Mouse (Mus musculus): Measurements from ENCODE around the gene Orai3. TPM values are rescaled to one million over a fixed set of nuclear protein-coding genes. Genes with fewer than 3 reads are reported as not detected.

Gene Orai3
- polyA plus RNA-seq, 1 experiment from 2014 or later: 8.5 TPM

- H3K9me3 ChIP-seq (ENCODE audit: control insufficient read depth, low read length): no peaks in the 10 kb centered on the region
- DNase-seq (ENCODE audit: low spot score): no peak
- no peak overlapping the region for H3K27ac ChIP-seq (ENCODE audit: low read depth, low read length)
- no peak for ATAC-seq (ENCODE audit: low FRiP score)
- no peak overlapping the region for H3K4me2 ChIP-seq (replicated peaks; ENCODE audit: low read depth, low read length)
- no peaks in the 10 kb centered on the region for H3K27me3 ChIP-seq (ENCODE audit: control insufficient read depth, insufficient read depth, low read length)
- WGBS: 91% methylated on average over 4 of the region's 4 CpGs
- no peak overlapping the region for H3K4me3 ChIP-seq (ENCODE audit: low read depth, low read length)
- H3K4me1 ChIP-seq (replicated peaks; ENCODE audit: control insufficient read depth, insufficient read depth, low read length): no peaks in the 10 kb centered on the region
- no peak overlapping the region for H3K9ac ChIP-seq (ENCODE audit: low read depth, low read length)
- no peaks in the 10 kb centered on the region for H3K36me3 ChIP-seq (ENCODE audit: control insufficient read depth, insufficient read depth, low read length)
Measured at GRCm38 (mm10) chr7:127811240-127811639, 41.6 kb downstream of the Orai3 start.

- 86% methylated on average over 3 of the region's 3 CpGs for WGBS
- Histone ChIP-seq H3K4me1 (replicated peaks; ENCODE audit: control insufficient read depth, insufficient read depth, low read length) (no peaks in the 10 kb centered on the region), H3K27me3 (ENCODE audit: control insufficient read depth, insufficient read depth, low read length) (no peaks in the 10 kb centered on the region), H3K4me3 (ENCODE audit: low read depth, low read length) (no peak overlapping the region), H3K9ac (ENCODE audit: low read depth, low read length) (no peak overlapping the region), H3K4me2 (replicated peaks; ENCODE audit: low read depth, low read length) (no peak overlapping the region), H3K27ac (ENCODE audit: low read depth, low read length) (no peak overlapping the region), H3K36me3 (ENCODE audit: control insufficient read depth, insufficient read depth, low read length) (no peaks in the 10 kb centered on the region), H3K9me3 (ENCODE audit: control insufficient read depth, low read length) (no peaks in the 10 kb centered on the region)
- no peak for DNase-seq (ENCODE audit: low spot score)
- no peak for ATAC-seq (ENCODE audit: low FRiP score)
Measured at GRCm38 (mm10) chr7:127812292-127812691, 42.7 kb downstream of the Orai3 start.

DNA sequence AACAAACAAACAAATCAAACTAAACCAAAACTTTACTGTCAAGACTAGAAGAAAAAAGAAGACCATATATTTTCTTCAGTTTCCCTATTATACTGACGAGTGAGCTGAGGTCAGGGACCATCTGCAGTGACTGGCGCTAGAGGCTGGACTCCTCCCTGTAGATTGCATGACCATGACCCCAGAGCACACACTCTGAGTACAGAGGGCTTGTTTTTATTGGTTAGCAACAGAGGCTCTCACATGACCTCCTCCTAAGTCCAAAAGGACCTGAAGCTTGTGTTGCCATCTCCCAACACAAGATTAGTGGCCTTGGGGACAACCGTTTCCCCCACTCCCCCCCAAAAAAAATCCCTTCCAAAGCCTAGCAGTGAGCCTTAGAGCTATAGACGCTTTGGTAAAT is 44.2 kb downstream of the Orai3 start:
- DNase-seq (ENCODE audit: low spot score): no peak
- no peak for ATAC-seq (ENCODE audit: low FRiP score)
- H3K4me2 ChIP-seq (replicated peaks; ENCODE audit: low read depth, low read length): no peak overlapping the region
- H3K36me3 ChIP-seq (ENCODE audit: control insufficient read depth, insufficient read depth, low read length): no peaks in the 10 kb centered on the region
- WGBS: 80% methylated on average over 4 of the region's 4 CpGs
- H3K4me3 ChIP-seq (ENCODE audit: low read depth, low read length): no peak overlapping the region
- no peaks in the 10 kb centered on the region for H3K4me1 ChIP-seq (replicated peaks; ENCODE audit: control insufficient read depth, insufficient read depth, low read length)
- no peaks in the 10 kb centered on the region for H3K27me3 ChIP-seq (ENCODE audit: control insufficient read depth, insufficient read depth, low read length)
- no peaks in the 10 kb centered on the region for H3K9me3 ChIP-seq (ENCODE audit: control insufficient read depth, low read length)
- H3K27ac ChIP-seq (ENCODE audit: low read depth, low read length): no peak overlapping the region
- H3K9ac ChIP-seq (ENCODE audit: low read depth, low read length): no peak overlapping the region

GRCm38 (mm10) chr7:127814241-127814921 is 44.8 kb downstream of the Orai3 start:
- no peak overlapping the region for H3K9ac ChIP-seq (ENCODE audit: low read depth, low read length)
- no peaks in the 10 kb centered on the region for H3K9me3 ChIP-seq (ENCODE audit: control insufficient read depth, low read length)
- H3K36me3 ChIP-seq (ENCODE audit: control insufficient read depth, insufficient read depth, low read length): no peaks in the 10 kb centered on the region
- H3K4me1 ChIP-seq (replicated peaks; ENCODE audit: control insufficient read depth, insufficient read depth, low read length): no peaks in the 10 kb centered on the region
- no peak overlapping the region for H3K27ac ChIP-seq (ENCODE audit: low read depth, low read length)
- DNase-seq (ENCODE audit: low spot score) (no peak), ATAC-seq (ENCODE audit: low FRiP score) (no peak)
- no peak overlapping the region for H3K4me3 ChIP-seq (ENCODE audit: low read depth, low read length)
- H3K27me3 ChIP-seq (ENCODE audit: control insufficient read depth, insufficient read depth, low read length): no peaks in the 10 kb centered on the region
- 88% methylated on average over 19 of the region's 19 CpGs for WGBS
- no peak overlapping the region for H3K4me2 ChIP-seq (replicated peaks; ENCODE audit: low read depth, low read length)

DNA sequence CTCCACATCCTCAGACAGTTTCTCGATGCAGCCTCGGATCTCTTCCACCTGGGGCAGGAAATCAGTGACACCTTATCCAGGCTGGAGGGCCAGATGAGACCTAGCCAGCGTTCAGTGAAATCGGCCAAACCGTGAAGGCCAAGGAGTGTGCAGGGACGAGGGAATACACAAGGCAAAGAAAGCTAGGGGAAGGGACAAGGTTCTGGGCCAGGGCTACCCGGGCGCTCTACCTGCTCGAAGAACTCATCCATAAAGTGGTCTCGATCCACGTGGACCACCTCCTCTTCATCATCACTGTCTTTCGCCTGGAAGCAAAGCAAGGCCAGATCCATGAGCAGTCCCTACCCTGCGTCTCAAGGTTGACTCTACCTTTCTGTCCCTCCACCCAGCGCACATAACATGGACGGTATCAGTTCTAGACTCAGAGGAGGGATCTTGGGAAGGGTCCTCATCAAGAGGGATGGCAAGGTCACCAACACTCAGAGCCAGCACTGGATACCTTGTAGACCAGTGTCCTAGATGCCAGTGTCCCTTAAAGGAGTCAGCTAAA is 45.6 kb downstream of the Orai3 start:
- Histone ChIP-seq H3K27me3 (ENCODE audit: control insufficient read depth, insufficient read depth, low read length) (no peaks in the 10 kb centered on the region), H3K4me1 (replicated peaks; ENCODE audit: control insufficient read depth, insufficient read depth, low read length) (no peaks in the 10 kb centered on the region), H3K27ac (ENCODE audit: low read depth, low read length) (no peak overlapping the region), H3K9ac (ENCODE audit: low read depth, low read length) (no peak overlapping the region), H3K4me2 (replicated peaks; ENCODE audit: low read depth, low read length) (no peak overlapping the region), H3K4me3 (ENCODE audit: low read depth, low read length) (no peak overlapping the region), H3K9me3 (ENCODE audit: control insufficient read depth, low read length) (no peaks in the 10 kb centered on the region), H3K36me3 (ENCODE audit: control insufficient read depth, insufficient read depth, low read length) (no peaks in the 10 kb centered on the region)
- DNase-seq (ENCODE audit: low spot score) (no peak), ATAC-seq (ENCODE audit: low FRiP score) (no peak)
- 94% methylated on average over 15 of the region's 15 CpGs for WGBS

- H3K27me3 ChIP-seq (ENCODE audit: control insufficient read depth, insufficient read depth, low read length): no peaks in the 10 kb centered on the region
- no peak for DNase-seq (ENCODE audit: low spot score)
- no peaks in the 10 kb centered on the region for H3K36me3 ChIP-seq (ENCODE audit: control insufficient read depth, insufficient read depth, low read length)
- WGBS: 61% methylated on average over 15 of the region's 15 CpGs
- H3K9ac ChIP-seq (ENCODE audit: low read depth, low read length): no peak overlapping the region
- no peaks in the 10 kb centered on the region for H3K4me1 ChIP-seq (replicated peaks; ENCODE audit: control insufficient read depth, insufficient read depth, low read length)
- no peaks in the 10 kb centered on the region for H3K9me3 ChIP-seq (ENCODE audit: control insufficient read depth, low read length)
- ATAC-seq (ENCODE audit: low FRiP score): no peak
- no peak overlapping the region for H3K4me3 ChIP-seq (ENCODE audit: low read depth, low read length)
- 0 out of 2 replicates have a peak overlapping the region, but pooled peaks have one; percentile 14 for H3K27ac ChIP-seq (ENCODE audit: low read depth, low read length)
- no peak overlapping the region for H3K4me2 ChIP-seq (replicated peaks; ENCODE audit: low read depth, low read length)
Measured at GRCm38 (mm10) chr7:127815954-127816821, 46.6 kb downstream of the Orai3 start.

- DNase-seq (ENCODE audit: low spot score): no peak
- Histone ChIP-seq H3K9me3 (ENCODE audit: control insufficient read depth, low read length) (no peaks in the 10 kb centered on the region), H3K27ac (ENCODE audit: low read depth, low read length) (no peak overlapping the region), H3K36me3 (ENCODE audit: control insufficient read depth, insufficient read depth, low read length) (no peaks in the 10 kb centered on the region), H3K4me3 (ENCODE audit: low read depth, low read length) (no peak overlapping the region), H3K27me3 (ENCODE audit: control insufficient read depth, insufficient read depth, low read length) (no peaks in the 10 kb centered on the region), H3K4me1 (replicated peaks; ENCODE audit: control insufficient read depth, insufficient read depth, low read length) (no peaks in the 10 kb centered on the region), H3K9ac (ENCODE audit: low read depth, low read length) (no peak overlapping the region), H3K4me2 (replicated peaks; ENCODE audit: low read depth, low read length) (no peak overlapping the region)
- WGBS: 75% methylated on average over 7 of the region's 7 CpGs
- ATAC-seq (ENCODE audit: low FRiP score): no peak
Measured at GRCm38 (mm10) chr7:127817053-127817452, 47.4 kb downstream of the Orai3 start.

DNA sequence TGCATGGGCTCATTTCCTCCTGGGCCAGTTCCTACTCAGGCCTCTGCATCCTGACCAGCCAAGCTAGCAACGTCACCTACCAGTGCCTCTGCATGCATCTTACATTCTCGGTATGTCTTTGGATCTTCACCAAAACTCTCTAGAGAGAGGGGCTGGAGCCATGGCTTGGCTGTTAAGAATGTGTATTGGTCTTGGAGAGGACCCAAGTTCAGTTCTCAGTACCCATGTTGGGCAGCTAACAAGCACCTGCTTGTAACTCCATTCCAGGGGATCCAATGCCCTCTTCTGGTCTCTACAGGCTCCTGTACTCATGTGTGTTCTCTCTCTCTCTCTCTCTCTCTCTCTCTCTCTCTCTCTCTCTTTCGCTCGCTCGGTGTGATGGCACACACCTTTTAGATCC is 48.2 kb downstream of the Orai3 start:
- H3K4me2 ChIP-seq (replicated peaks; ENCODE audit: low read depth, low read length): no peak overlapping the region
- no peaks in the 10 kb centered on the region for H3K9me3 ChIP-seq (ENCODE audit: control insufficient read depth, low read length)
- WGBS: 93% methylated on average over 5 of the region's 5 CpGs
- H3K4me1 ChIP-seq (replicated peaks; ENCODE audit: control insufficient read depth, insufficient read depth, low read length): no peaks in the 10 kb centered on the region
- no peak overlapping the region for H3K4me3 ChIP-seq (ENCODE audit: low read depth, low read length)
- no peaks in the 10 kb centered on the region for H3K36me3 ChIP-seq (ENCODE audit: control insufficient read depth, insufficient read depth, low read length)
- H3K9ac ChIP-seq (ENCODE audit: low read depth, low read length): no peak overlapping the region
- ATAC-seq (ENCODE audit: low FRiP score) (no peak), DNase-seq (ENCODE audit: low spot score) (no peak)
- H3K27me3 ChIP-seq (ENCODE audit: control insufficient read depth, insufficient read depth, low read length): no peaks in the 10 kb centered on the region
- H3K27ac ChIP-seq (ENCODE audit: low read depth, low read length): no peak overlapping the region
